Mouse (Mus musculus): Measurements from ENCODE around the gene Hoxa4. TPM values are rescaled to one million over a fixed set of nuclear protein-coding genes. Genes with fewer than 3 reads are reported as not detected.

Hoxa4 gene
- polyA plus RNA-seq, 1 experiment from 2014 or later = not detected

DNA sequence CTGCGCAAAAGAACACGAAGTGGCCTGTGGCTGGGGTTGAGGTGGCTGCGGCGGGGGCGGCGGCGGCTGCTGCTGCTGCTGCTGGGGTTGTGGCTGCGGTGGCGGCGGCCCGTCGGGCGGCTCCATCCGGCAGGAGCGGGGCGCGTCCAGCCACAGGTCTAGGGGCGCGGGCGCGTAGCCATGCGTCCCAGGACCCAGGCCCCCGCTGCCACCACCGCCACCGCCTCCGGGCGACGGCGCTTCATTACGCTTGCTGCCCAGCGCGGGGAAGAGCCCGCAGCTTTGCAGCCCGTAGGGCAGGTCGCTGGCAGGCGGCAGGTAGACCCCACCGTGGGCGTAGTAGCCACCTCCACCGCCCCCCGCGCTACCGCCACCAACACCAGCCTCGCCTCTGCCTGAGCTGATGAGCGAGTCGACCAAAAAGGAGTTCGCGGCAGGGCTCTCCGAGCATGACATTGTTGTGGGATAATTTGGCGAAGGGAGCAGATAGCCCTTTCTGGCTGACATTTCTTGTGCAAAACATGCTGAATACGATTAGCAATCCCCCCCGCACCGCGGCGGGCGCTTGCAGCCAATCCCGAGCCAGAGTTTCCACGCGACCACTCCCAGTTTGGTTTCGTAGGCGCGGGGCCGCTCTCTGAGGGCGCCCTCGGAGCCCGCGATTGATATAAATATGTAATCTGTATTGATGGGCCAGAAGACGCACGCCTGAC is 43.0 kb upstream of the Hoxa4 start:
- H3K27ac ChIP-seq (replicated peaks) = no peak overlapping the region
- no peaks in the 10 kb centered on the region for H3K9me3 ChIP-seq
- no peaks in the 10 kb centered on the region for H3K36me3 ChIP-seq
- H3K9ac ChIP-seq (replicated peaks) = no peak overlapping the region
- no peak overlapping the region for H3K4me2 ChIP-seq (replicated peaks)
- no peak overlapping the region for H3K4me3 ChIP-seq
- ATAC-seq (replicated peaks) = no peak
- 2% methylated on average over 57 of the region's 68 CpGs for WGBS
- H3K27me3 ChIP-seq = peaks cover 97% of the 10 kb centered on the region
- H3K4me1 ChIP-seq = no peaks in the 10 kb centered on the region

DNA sequence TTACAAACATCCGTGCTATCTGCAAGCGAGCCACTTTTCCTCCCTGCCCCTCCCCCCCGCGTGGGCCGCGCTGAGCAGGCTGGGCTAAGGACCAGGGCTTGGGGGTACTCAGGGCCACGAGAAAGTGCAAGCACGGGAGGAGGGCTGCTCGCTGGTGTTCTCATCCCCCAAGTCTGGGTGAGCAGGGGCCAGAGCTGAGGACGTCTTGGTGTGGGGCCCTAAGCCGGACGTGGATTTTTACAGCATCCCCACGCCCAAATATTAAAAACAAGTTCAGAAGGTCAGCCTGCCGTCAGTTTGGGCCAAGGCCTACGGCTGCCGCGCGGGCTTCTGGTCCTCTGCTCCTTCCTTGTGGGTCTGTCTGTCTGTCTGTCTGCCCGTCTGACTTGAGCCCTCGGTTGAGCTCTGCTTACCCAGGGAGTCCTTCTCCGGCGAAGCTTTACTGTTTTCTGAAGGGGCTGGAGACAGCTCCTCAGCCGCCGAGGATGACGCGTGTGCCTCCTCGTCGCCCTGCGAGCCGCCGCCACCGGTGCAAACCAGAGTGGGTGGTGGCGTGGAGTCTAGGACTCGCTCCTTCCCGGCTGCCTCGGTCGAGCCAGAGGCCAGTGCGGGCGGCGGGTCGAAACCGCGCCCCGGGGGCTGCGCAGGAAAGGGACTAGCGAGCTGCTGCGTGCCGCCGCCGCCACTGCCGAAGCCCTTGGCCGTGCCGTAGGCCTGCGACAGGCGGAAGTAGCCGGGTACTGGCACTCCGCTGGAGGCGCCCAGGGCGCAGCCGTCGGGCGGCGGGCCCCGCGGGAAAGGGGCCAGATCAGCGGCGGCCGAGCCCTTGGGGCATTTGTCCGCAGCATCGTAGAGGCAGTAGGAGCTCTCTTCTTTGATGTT is 42.2 kb upstream of the Hoxa4 start:
- H3K4me2 ChIP-seq (replicated peaks) = no peak overlapping the region
- no peak overlapping the region for H3K4me3 ChIP-seq
- H3K4me1 ChIP-seq = no peaks in the 10 kb centered on the region
- H3K27ac ChIP-seq (replicated peaks) = no peak overlapping the region
- WGBS = under 1% methylated on average over 70 of the region's 70 CpGs
- no peaks in the 10 kb centered on the region for H3K36me3 ChIP-seq
- no peak overlapping the region for H3K9ac ChIP-seq (replicated peaks)
- H3K9me3 ChIP-seq = no peaks in the 10 kb centered on the region
- H3K27me3 ChIP-seq = peaks cover 98% of the 10 kb centered on the region
- ATAC-seq (replicated peaks) = no peak

DNA sequence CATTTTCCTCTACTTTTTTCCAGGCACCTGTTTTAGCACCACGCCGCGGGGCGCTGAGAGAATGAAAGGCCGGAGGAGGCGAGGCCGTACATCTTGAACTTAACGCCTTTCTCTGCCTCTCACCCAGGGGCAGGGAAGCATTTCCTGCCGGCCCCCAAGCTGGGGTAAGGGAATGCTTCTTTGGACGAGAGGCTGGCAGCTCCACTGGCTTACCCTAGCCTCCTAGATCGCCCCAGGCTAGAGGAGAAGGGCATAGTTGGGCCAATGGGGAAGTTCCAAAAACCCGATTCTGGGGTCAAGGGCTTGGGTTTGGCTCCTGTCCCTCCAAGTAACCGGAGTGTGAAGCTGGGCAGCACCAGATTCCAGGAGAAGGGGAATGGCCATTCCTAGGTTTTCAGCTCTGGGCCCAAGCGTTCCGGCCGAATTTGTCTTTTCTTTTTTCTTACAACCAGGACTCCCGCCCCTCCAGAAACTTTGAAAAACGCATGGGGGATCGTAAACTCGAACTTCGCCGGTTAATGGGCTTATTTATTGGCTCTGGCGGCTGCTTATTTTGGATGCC is 41.5 kb upstream of the Hoxa4 start:
- H3K4me2 ChIP-seq (replicated peaks) = no peak overlapping the region
- 3% methylated on average over 23 of the region's 23 CpGs for WGBS
- H3K27ac ChIP-seq (replicated peaks) = no peak overlapping the region
- H3K9me3 ChIP-seq = no peaks in the 10 kb centered on the region
- peaks cover 96% of the 10 kb centered on the region for H3K27me3 ChIP-seq
- no peak for ATAC-seq (replicated peaks)
- H3K36me3 ChIP-seq = no peaks in the 10 kb centered on the region
- no peak overlapping the region for H3K4me3 ChIP-seq
- H3K4me1 ChIP-seq = no peaks in the 10 kb centered on the region
- no peak overlapping the region for H3K9ac ChIP-seq (replicated peaks)

DNA sequence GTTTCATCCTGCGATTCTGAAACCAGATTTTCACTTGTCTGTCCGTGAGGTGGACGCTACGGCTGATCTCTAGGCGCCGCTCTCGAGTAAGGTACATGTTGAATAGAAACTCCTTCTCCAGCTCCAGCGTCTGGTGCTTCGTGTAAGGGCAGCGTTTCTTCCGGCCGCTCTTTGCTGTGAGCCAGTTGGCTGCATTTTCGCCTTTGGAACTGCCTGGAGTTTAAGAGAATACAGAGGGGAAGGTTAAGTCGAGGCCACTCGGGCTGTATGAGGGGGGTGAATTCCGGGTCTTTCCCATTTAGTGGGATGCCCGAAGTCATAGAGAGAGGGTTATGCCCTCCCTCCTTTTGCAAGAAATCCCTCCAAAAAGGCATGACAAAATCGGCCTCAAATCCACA is 41.0 kb upstream of the Hoxa4 start:
- no peaks in the 10 kb centered on the region for H3K9me3 ChIP-seq
- 1% methylated on average over 18 of the region's 18 CpGs for WGBS
- H3K36me3 ChIP-seq = no peaks in the 10 kb centered on the region
- H3K4me2 ChIP-seq (replicated peaks) = no peak overlapping the region
- no peak overlapping the region for H3K4me3 ChIP-seq
- H3K4me1 ChIP-seq = no peaks in the 10 kb centered on the region
- H3K9ac ChIP-seq (replicated peaks) = no peak overlapping the region
- no peak overlapping the region for H3K27ac ChIP-seq (replicated peaks)
- H3K27me3 ChIP-seq = peaks cover 96% of the 10 kb centered on the region
- no peak for ATAC-seq (replicated peaks)

DNA sequence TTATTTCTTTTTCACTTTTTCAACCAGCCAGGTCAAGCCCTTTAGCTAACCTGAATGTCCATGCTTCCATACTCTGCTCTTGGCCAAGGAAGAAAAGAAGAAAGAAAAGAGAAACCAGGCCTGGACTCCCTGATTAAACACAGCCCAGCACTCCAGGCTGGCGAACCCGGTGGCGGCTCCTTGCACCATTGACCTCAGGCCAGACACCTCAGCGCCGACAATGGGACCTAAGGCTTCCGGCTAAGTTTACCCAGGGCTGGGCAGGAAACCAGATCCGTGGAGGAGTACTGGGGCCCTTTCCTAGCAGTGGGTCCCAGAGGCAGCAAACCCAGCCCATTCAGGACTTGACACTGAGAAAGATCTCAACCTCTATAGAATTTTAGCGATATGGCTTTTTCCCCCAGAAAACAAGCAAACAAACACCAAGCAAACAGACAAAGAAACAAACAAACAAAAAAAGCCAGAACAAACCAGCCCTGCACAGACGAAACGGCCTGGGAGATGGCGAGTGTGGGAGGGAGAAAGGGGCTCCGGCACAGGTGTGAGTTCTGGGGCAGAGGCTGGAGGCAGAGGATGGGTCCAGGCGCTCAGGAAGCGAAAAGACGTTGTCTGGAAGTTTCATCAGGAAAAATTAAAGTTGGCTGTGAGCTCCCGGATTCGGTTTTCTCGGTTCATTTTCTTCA is 40.5 kb upstream of the Hoxa4 start:
- Histone ChIP-seq H3K36me3 (no peaks in the 10 kb centered on the region), H3K27ac (replicated peaks) (no peak overlapping the region), H3K4me1 (no peaks in the 10 kb centered on the region), H3K9me3 (no peaks in the 10 kb centered on the region), H3K27me3 (peaks cover 96% of the 10 kb centered on the region), H3K9ac (replicated peaks) (no peak overlapping the region), H3K4me2 (replicated peaks) (no peak overlapping the region), H3K4me3 (no peak overlapping the region)
- 1% methylated on average over 18 of the region's 18 CpGs for WGBS
- ATAC-seq (replicated peaks) = no peak

DNA sequence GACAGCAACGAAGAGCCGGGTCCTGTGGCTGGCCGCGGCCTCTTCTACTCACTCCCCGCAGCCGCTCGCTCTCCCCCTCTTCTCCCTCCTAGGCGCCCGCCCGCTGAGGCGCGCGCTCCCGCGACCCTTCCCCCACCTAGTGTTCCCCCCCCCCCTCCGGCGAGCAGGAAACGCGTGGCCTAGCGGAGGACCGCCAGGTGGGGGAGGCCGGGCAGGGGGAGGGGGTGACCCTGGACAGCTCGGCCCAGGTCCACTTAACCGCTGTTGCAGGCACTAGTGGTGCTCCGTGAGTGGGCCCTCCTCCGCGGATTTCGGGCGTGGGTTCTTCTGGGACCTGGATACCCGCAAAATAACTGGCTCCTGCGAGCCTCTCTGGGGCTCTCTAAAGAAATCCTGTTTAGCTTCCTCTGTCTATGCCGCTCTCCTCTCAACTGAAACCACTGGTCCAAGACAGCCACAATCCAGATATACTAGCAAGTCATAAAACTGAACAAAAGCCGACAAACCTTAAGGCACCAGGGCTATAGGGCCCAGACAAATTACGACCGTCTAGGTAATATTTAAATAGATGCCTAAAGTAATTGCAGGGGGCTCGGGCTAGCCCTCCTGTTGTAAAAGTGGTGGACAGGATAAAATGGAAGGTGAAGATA is 39.1 kb upstream of the Hoxa4 start, which contains the start of gene Hoxa9:
Gene Hoxa9 (minus strand): TSS at position 574 of the 650 bp plus-strand sequence.
- no peak for ATAC-seq (replicated peaks)
- Histone ChIP-seq H3K4me3 (no peak within 1 kb of the TSS), H3K36me3 (no peaks in the 10 kb centered on the region), H3K4me2 (replicated peaks) (no peak within 1 kb of the TSS), H3K9ac (replicated peaks) (no peak within 1 kb of the TSS), H3K27me3 (peaks cover 96% of the 10 kb centered on the region), H3K27ac (replicated peaks) (no peak within 1 kb of the TSS), H3K9me3 (no peaks in the 10 kb centered on the region), H3K4me1 (no peaks in the 10 kb centered on the region)
- WGBS = 1% methylated on average over 34 of the region's 36 CpGs

DNA sequence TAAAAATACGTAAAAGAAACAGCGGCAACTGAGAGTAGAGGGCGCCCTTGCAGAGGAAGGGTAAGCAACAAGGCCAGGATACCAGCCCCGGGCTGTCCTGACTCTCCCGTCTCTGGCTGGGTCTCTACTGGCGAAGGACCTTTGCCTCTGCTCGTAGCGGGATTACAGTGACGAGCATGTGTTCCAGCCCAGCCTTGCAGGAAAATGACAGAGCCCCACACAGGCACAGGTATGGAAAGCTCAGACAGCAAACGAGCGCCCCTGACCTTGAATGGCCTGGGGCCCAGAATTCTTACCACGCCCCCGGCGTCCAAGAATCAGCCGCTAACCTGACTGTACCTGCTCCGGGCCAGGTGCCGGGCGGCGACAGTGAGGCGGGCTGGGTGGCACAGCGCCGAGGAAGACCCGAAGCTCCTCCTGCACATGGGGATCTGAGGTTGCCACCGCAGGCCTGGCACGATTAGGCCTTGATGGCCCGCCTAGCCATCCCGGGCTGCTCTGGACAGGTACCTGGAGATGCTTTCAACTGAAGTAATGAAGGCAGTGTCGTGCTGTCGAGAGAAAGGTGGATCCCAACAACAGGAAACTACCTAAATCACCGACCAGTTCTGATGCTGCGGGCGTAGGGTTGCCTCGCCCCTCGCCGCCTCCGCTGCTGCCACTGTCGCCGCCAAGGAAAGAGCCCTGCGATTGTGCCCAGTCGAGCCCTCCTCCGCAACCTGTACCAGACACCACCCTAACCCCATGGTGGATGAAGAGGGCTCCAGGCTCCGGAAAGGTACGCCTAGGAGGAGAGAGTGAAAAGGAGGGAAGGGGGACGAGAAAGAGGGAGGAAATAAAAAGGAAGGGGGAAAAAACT is 38.2 kb upstream of the Hoxa4 start:
- no peak overlapping the region for H3K9ac ChIP-seq (replicated peaks)
- no peak for ATAC-seq (replicated peaks)
- H3K4me3 ChIP-seq = no peak overlapping the region
- no peaks in the 10 kb centered on the region for H3K4me1 ChIP-seq
- H3K36me3 ChIP-seq = no peaks in the 10 kb centered on the region
- peaks cover 96% of the 10 kb centered on the region for H3K27me3 ChIP-seq
- 2% methylated on average over 44 of the region's 44 CpGs for WGBS
- no peaks in the 10 kb centered on the region for H3K9me3 ChIP-seq
- no peak overlapping the region for H3K27ac ChIP-seq (replicated peaks)
- H3K4me2 ChIP-seq (replicated peaks) = no peak overlapping the region

DNA sequence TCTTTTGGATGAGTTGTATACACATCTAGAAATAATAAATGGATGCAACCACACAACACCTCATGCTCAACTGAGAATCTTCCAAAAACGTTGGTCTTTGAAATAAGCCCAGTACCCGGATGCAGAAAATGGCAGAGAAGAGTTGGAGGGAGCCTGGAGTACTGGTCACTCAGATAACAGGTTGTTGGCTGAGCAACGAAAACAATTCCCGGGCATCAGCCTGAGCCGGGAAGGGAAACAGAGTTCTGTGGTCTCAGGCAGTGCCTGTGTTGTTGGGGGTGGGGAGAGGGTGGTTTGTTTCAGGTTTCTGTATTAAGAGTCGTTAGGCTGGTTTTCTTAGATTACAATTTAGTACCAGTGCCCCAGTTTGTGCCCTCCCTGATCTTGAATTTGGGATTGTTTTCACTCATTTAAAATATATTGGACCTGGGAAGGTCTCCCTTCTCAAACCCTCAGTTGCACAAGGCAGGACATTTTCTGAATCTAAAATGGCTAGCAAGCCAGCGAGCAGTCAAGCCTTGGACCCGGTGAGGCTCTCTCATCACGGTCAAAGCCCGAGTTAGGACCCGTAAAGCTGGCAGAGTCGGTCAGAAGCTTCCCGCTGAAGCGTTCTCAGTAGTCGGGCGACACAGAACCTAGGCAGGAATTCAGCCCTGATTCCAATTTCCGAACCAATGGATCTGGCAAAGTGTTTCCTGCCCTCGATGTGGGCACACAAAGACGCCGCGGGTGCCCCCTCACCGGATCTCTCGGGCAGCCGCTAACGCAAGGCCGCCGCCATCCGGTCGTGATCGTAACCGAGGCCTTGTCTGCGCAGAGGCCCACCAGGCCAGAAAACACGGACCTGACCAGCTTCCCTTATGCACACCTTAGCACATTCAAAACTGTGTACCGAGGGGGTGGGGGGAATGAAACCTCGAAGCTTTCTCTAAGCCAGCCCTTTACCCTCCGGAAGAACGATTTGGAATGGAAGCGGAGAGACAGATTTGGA is 37.2 kb upstream of the Hoxa4 start:
- H3K4me1 ChIP-seq = no peaks in the 10 kb centered on the region
- no peak overlapping the region for H3K4me2 ChIP-seq (replicated peaks)
- no peak overlapping the region for H3K27ac ChIP-seq (replicated peaks)
- ATAC-seq (replicated peaks) = no peak
- no peaks in the 10 kb centered on the region for H3K36me3 ChIP-seq
- no peak overlapping the region for H3K9ac ChIP-seq (replicated peaks)
- H3K27me3 ChIP-seq = peaks cover 96% of the 10 kb centered on the region
- WGBS = under 1% methylated on average over 38 of the region's 38 CpGs
- H3K9me3 ChIP-seq = no peaks in the 10 kb centered on the region
- H3K4me3 ChIP-seq = no peak overlapping the region

DNA sequence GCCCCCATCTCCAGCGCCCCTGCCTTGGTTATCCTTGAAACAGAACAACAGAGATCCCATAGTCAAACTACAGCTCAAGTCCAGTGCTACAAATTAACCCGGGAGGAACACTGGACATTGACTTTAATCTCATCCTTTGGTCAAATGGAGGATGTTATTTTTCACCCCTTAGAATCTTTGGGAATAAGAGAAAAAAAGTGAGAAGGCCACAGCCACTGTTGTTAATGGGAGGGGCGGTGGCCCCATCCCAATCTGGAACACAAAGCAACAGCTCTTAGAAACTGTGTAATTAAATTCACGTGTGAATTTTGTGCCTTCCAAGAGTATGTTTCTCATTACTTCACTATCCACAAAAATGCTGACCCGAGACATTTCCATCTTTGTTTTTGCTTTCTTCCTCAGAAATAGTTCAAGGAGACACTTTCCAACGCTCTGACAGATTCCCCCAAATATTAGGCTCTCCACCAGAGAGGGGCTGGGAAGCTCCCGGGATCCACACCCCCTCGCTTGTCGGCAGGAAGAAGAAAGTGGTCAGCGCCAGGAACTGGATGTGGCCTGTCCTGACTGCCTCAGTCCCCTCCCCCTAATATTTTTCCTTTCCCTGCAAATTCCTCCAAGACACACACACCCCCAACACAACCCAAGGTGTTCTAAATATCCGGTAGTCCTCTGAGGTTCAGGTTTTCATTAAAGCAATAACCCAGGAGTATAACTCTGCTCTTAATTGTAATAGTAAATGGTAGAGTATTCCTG is 36.1 kb upstream of the Hoxa4 start:
- H3K4me2 ChIP-seq (replicated peaks) = no peak overlapping the region
- peaks cover 96% of the 10 kb centered on the region for H3K27me3 ChIP-seq
- no peak overlapping the region for H3K27ac ChIP-seq (replicated peaks)
- no peaks in the 10 kb centered on the region for H3K4me1 ChIP-seq
- ATAC-seq (replicated peaks) = no peak
- no peaks in the 10 kb centered on the region for H3K9me3 ChIP-seq
- H3K9ac ChIP-seq (replicated peaks) = no peak overlapping the region
- WGBS = 3% methylated on average over 11 of the region's 11 CpGs
- H3K4me3 ChIP-seq = no peak overlapping the region
- no peaks in the 10 kb centered on the region for H3K36me3 ChIP-seq
